Mouse (Mus musculus): ENCODE measurements around the gene Patz1.

- TF ChIP-seq CTCF (IDR thresholded peaks at IDR 0.05; ENCODE audit: control insufficient read depth, insufficient read depth, insufficient replicate concordance, low read depth, low read length): no peak
- no peak for TF ChIP-seq POLR2A (IDR thresholded peaks at IDR 0.05; ENCODE audit: control insufficient read depth, low read depth, low read length)
Measured at GRCm38 (mm10) chr11:3269241-3269640, 19.4 kb upstream of the Patz1 start.
